Mouse (Mus musculus) forebrain, embryonic 16.5 days (tissue): Measurements from ENCODE around the gene Vwa3b. TPM values are rescaled to one million over a fixed set of nuclear protein-coding genes. Genes with fewer than 3 reads are reported as not detected.
A peak's percentile ranks its signal among the peaks of the same experiment; 100 is the strongest.

Experiments
- ATAC-seq: fragments of 200-750 bp; cut with Nextera tagmentation; 2 replicates; pipeline ENCODE4 v1.8.0; 2017; ENCODE audit warnings: mild to moderate bottlenecking, moderate library complexity
- H3K27ac ChIP-seq: fragments of 300-500 bp; sonication (generic); 2 replicates; pipeline ENCODE4 v1.5.1; 2014; ENCODE audit warnings: low read length, control low read depth
- H3K27me3 ChIP-seq: fragments of 300-500 bp; sonication (generic); replicated peaks from 2 replicates; pipeline ENCODE4 v1.6.1; 2014; ENCODE audit warnings: low read length; ENCODE audit not compliant: control insufficient read depth, insufficient read depth
- H3K36me3 ChIP-seq: fragments of 300-500 bp; sonication (generic); 2 replicates; pipeline ENCODE4 v1.6.1; 2014; ENCODE audit not compliant: control insufficient read depth, insufficient read depth
- H3K4me1 ChIP-seq: fragments of 300-500 bp; sonication (generic); replicated peaks from 2 replicates; pipeline ENCODE4 v1.6.1; 2014; ENCODE audit warnings: low read length; ENCODE audit not compliant: control insufficient read depth, insufficient read depth
- H3K4me2 ChIP-seq: fragments of 300-500 bp; sonication (generic); 2 replicates; pipeline ENCODE4 v1.6.1; 2014; ENCODE audit warnings: mild to moderate bottlenecking, low read length, control low read depth
- H3K4me3 ChIP-seq: fragments of 300-500 bp; sonication (generic); replicated peaks from 2 replicates; pipeline ENCODE4 v1.5.1; 2014; ENCODE audit warnings: mild to moderate bottlenecking, low read length, control low read depth
- H3K9ac ChIP-seq: fragments of 300-500 bp; sonication (generic); replicated peaks from 2 replicates; pipeline ENCODE4 v1.6.1; 2014; ENCODE audit warnings: low read depth, low read length, control low read depth
- H3K9me3 ChIP-seq: fragments of 300-500 bp; sonication (generic); 2 replicates; pipeline ENCODE4 v1.6.1; 2016; ENCODE audit warnings: low read length; ENCODE audit not compliant: control insufficient read depth
- WGBS: fragments of 180-500 bp; shearing (Covaris S2); extraction: QIAGEN DNeasy Blood & Tissue Kit; methylation state at CpG from one replicate; pipeline ENCODE4 v1.1.7; 2014; 5-methylcytosine and 5-hydroxymethylcytosine counted together
- polyA plus RNA-seq: library from polyadenylated mRNA; unstranded; fragments of >200 nt; fragmentation: Nextera tagmentation; extraction: Ambion mirVana; gene quantifications from 2 replicates; pipeline ENCODE4 v1.2.1, GENCODE M21; 2015

The Vwa3b gene
- polyA plus RNA-seq, 1 experiment from 2014 or later = 1.9 TPM

DNA sequence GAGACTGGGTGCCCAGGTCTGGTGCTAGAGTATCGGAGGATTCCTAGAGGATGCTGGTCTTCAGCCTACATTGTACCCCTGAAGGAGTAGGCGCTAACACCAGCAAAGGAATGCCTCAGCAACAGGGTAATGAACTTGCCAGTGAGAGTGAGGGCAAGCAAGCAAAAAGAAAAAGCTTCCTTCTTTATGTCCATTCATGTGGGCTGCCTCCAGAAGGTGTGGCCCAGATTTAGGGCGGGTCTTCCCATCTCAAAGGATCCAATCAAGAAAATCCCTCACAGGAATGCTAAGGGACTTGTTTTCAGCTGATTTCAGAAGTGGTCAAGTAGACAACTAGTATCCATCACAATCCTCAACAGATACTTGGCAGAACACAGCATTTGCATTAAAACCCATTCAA is 16.8 kb downstream of the Vwa3b start:
- peaks cover 3% of the 10 kb centered on the region; the same call in 1 of the 2 replicates for H3K9me3 ChIP-seq
- H3K27ac ChIP-seq = no peak overlapping the region
- H3K27me3 ChIP-seq = no peaks in the 10 kb centered on the region
- no peak overlapping the region for H3K9ac ChIP-seq
- H3K4me2 ChIP-seq = no peak overlapping the region
- H3K4me3 ChIP-seq = no peak overlapping the region
- no peaks in the 10 kb centered on the region for H3K4me1 ChIP-seq
- H3K36me3 ChIP-seq = no peaks in the 10 kb centered on the region
- WGBS = 90% methylated on average over 3 of the region's 3 CpGs
- no peak for ATAC-seq

GRCm38 (mm10) chr1:37045472-37045871 is 19.1 kb downstream of the Vwa3b start:
- H3K9me3 ChIP-seq = peaks cover 3% of the 10 kb centered on the region; the same call in 1 of the 2 replicates
- H3K4me3 ChIP-seq = no peak overlapping the region
- H3K4me1 ChIP-seq = no peaks in the 10 kb centered on the region
- WGBS = 84% methylated on average over 5 of the region's 5 CpGs
- no peak for ATAC-seq
- no peaks in the 10 kb centered on the region for H3K36me3 ChIP-seq
- no peak overlapping the region for H3K4me2 ChIP-seq
- H3K27me3 ChIP-seq = no peaks in the 10 kb centered on the region
- H3K9ac ChIP-seq = no peak overlapping the region
- H3K27ac ChIP-seq = no peak overlapping the region

DNA sequence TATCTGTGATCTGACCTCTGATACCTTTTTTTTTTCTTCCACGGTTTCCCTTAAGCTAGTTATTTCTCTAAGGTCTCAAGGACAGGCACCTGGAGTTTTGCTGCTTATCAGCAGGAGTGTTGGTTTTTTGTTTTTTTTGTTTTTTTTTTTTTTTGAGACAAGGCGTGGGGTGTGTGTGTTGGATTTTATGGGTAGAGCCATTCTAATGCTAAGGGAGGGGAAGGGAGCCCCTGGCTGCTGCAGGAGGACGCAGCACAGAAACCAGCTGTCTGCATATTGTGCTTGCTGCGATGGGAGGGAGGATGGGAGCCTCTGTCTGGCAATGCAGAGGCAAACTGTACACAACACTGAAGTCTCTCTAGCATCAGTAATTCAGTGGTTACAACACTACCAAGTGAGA is 22.8 kb downstream of the Vwa3b start:
- Histone ChIP-seq H3K27ac (no peak overlapping the region), H3K36me3 (no peaks in the 10 kb centered on the region), H3K9ac (no peak overlapping the region), H3K27me3 (no peaks in the 10 kb centered on the region), H3K4me1 (no peaks in the 10 kb centered on the region), H3K4me3 (no peak overlapping the region), H3K4me2 (no peak overlapping the region), H3K9me3 (peaks cover 3% of the 10 kb centered on the region; the same call in 1 of the 2 replicates)
- no peak for ATAC-seq
- WGBS = 64% methylated on average over 4 of the region's 4 CpGs

DNA sequence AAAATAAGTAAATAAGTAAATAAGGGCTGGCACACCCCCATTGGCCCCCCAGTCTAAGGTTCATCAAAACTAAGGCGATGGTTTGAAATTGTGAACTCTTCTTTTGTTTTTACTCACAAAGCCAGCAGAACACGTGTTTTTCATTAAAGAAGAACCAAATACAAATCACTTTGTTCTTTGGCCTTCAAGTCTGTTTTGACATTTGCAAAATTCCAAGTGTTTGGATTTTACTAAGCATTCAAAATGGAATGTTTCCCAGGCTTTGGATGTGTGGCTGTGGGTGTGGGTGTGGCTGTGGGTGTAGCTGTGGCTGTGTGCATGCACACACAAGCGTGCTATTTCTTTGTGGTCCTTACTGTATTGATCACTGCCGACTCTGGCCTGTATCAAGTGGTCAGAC is 27.3 kb downstream of the Vwa3b start:
- no peak for ATAC-seq
- Histone ChIP-seq H3K9me3 (no peaks in the 10 kb centered on the region), H3K4me2 (no peak overlapping the region), H3K27ac (no peak overlapping the region), H3K9ac (no peak overlapping the region), H3K27me3 (no peaks in the 10 kb centered on the region), H3K4me3 (no peak overlapping the region), H3K36me3 (no peaks in the 10 kb centered on the region), H3K4me1 (no peaks in the 10 kb centered on the region)
- 68% methylated on average over 4 of the region's 4 CpGs for WGBS

GRCm38 (mm10) chr1:37056831-37057561 is 30.6 kb downstream of the Vwa3b start:
- 82% methylated on average over 6 of the region's 6 CpGs for WGBS
- H3K4me3 ChIP-seq = no peak overlapping the region
- H3K36me3 ChIP-seq = no peaks in the 10 kb centered on the region
- H3K27me3 ChIP-seq = no peaks in the 10 kb centered on the region
- H3K4me2 ChIP-seq = no peak overlapping the region
- H3K9me3 ChIP-seq = no peaks in the 10 kb centered on the region
- 0 out of 2 replicates have a peak, but pooled peaks cover 3% of the 10 kb centered on the region for H3K4me1 ChIP-seq
- H3K9ac ChIP-seq = no peak overlapping the region
- no peak for ATAC-seq
- H3K27ac ChIP-seq = no peak overlapping the region

GRCm38 (mm10) chr1:37060856-37061255 is 34.5 kb downstream of the Vwa3b start:
- no peaks in the 10 kb centered on the region for H3K36me3 ChIP-seq
- WGBS = 51% methylated on average over 5 of the region's 5 CpGs
- peak; percentile 52; the same call in 1 of the 2 replicates for ATAC-seq
- H3K27ac ChIP-seq = no peak overlapping the region
- no peak overlapping the region for H3K9ac ChIP-seq
- H3K4me2 ChIP-seq = no peak overlapping the region
- H3K4me1 ChIP-seq = 0 out of 2 replicates have a peak, but pooled peaks cover 3% of the 10 kb centered on the region
- no peaks in the 10 kb centered on the region for H3K9me3 ChIP-seq
- H3K4me3 ChIP-seq = no peak overlapping the region
- H3K27me3 ChIP-seq = no peaks in the 10 kb centered on the region

DNA sequence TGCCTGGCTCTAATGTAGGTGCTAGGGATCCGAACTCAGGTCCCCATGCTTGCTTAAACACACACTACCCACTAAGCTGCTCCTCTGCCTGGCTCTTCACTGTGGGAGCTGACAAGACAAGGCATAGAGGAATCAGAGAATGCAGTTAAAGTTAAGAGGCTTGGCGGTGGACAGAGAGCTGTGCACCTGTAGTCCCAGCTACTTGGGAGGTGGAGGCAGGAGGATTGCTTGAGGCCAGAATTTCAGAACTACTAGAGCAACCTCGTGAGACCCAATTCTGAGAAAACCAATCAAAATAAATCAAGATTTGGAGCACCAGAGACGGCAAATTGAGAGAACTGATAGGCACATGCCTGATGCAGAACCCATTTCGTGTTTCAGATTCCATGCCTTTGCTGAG is 36.7 kb downstream of the Vwa3b start:
- ATAC-seq = no peak
- H3K27ac ChIP-seq = no peak overlapping the region
- H3K4me2 ChIP-seq = no peak overlapping the region
- no peak overlapping the region for H3K4me3 ChIP-seq
- no peaks in the 10 kb centered on the region for H3K27me3 ChIP-seq
- no peak overlapping the region for H3K9ac ChIP-seq
- no peaks in the 10 kb centered on the region for H3K36me3 ChIP-seq
- no peaks in the 10 kb centered on the region for H3K9me3 ChIP-seq
- WGBS = 90% methylated on average over 5 of the region's 5 CpGs
- H3K4me1 ChIP-seq = 0 out of 2 replicates have a peak, but pooled peaks cover 3% of the 10 kb centered on the region

- Histone ChIP-seq H3K9me3 (no peaks in the 10 kb centered on the region), H3K9ac (no peak overlapping the region), H3K4me2 (no peak overlapping the region), H3K27me3 (no peaks in the 10 kb centered on the region), H3K4me3 (no peak overlapping the region), H3K4me1 (0 out of 2 replicates have a peak, but pooled peaks cover 3% of the 10 kb centered on the region), H3K27ac (no peak overlapping the region), H3K36me3 (no peaks in the 10 kb centered on the region)
- ATAC-seq = no peak
- 60% methylated on average over 4 of the region's 4 CpGs for WGBS
Measured at GRCm38 (mm10) chr1:37063841-37064240, 37.4 kb downstream of the Vwa3b start.

DNA sequence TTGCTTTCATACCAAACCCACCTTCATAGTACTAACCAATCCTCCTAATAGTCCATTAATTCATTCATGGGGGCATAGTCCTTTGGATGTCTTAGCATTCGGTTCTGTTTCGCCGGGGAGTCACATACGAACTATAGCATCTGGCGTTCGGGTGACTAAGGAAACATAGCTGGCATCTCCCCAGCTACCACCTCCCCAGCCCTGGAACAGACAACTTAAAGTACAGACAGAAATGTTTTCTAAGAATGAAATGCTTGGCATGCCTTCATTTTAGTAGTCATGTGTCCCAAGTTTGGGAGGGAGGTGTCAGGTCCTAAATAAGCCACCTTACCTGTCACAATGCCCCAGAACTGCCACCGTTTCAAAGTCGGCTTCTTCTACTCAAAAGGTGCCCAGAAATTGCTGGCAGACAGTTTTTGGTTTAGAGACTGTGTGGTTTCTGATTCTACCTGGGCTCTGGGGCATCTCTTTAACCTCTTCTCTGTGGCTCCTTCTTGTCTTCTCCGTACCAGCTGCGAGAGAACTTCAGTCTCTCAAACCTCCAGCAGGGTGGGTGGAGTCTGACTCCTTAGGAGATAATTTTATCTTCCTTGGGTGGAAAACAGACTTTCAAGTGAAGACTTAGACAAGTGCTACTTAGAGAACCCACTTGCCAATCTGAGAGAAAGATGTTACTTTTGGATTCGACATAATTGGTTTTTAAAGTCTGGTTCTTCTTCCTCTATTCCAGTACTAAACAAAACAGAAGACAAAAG is 39.4 kb downstream of the Vwa3b start:
- no peaks in the 10 kb centered on the region for H3K36me3 ChIP-seq

More for the DNA sequence above, 39.4 kb downstream of the Vwa3b start:
- Histone ChIP-seq H3K27ac (no peak overlapping the region), H3K4me2 (no peak overlapping the region), H3K9me3 (no peaks in the 10 kb centered on the region), H3K9ac (no peak overlapping the region), H3K4me3 (no peak overlapping the region), H3K27me3 (no peaks in the 10 kb centered on the region), H3K4me1 (0 out of 2 replicates have a peak, but pooled peaks cover 2% of the 10 kb centered on the region)
- 77% methylated on average over 11 of the region's 11 CpGs for WGBS
- no peak for ATAC-seq
